Mouse (Mus musculus) myocyte (in vitro differentiated cells): ENCODE measurements around the gene Kpna6.

Experiments used
- E2F4 ChIP-seq: IDR thresholded peaks from one replicate; pipeline ENCODE4 v1.6.1; 2011; ENCODE audit warnings: mild to moderate bottlenecking, control low read depth, moderate library complexity; ENCODE audit not compliant: insufficient read depth
- MAX ChIP-seq: IDR thresholded peaks from one replicate; pipeline ENCODE4 v1.6.1; 2011; ENCODE audit warnings: low read depth, mild to moderate bottlenecking, control low read depth
- MYOD1 ChIP-seq, 3 experiments: IDR thresholded peaks; one replicate each; pipeline ENCODE4 v1.6.1; 2011; ENCODE audit warnings: control low read depth in 2 of 3, low read depth in 2 of 3, mild to moderate bottlenecking in 2 of 3, moderate library complexity in 1 of 3; ENCODE audit not compliant: insufficient read length in 2 of 3, control insufficient read depth in 1 of 3
- MYOG ChIP-seq, 3 experiments: IDR thresholded peaks; one replicate each; pipeline ENCODE4 v1.6.1; 2011; ENCODE audit warnings: control low read depth in 2 of 3, low read depth in 2 of 3, mild to moderate bottlenecking in 2 of 3; ENCODE audit not compliant: insufficient read length in 2 of 3, control insufficient read depth in 1 of 3, insufficient read depth in 1 of 3
- POLR2A ChIP-seq: IDR thresholded peaks from one replicate; pipeline ENCODE4 v1.6.1; 2011; ENCODE audit warnings: low read depth, mild to moderate bottlenecking, control low read depth, moderate library complexity; ENCODE audit not compliant: insufficient read length
- POLR2AphosphoS2 ChIP-seq: IDR thresholded peaks from one replicate; pipeline ENCODE4 v1.6.1; 2011; ENCODE audit warnings: low read depth, control low read depth; ENCODE audit not compliant: insufficient read length
- USF1 ChIP-seq: IDR thresholded peaks from one replicate; pipeline ENCODE4 v1.6.1; 2011; ENCODE audit warnings: low read depth, mild to moderate bottlenecking, control low read depth, moderate library complexity

GRCm38 (mm10) chr4:129622120-129622802 is 50.3 kb downstream of the Kpna6 start:
- TF ChIP-seq MYOD1 (IDR thresholded peaks at IDR 0.05; ENCODE audit: control insufficient read depth in 1 of 3, insufficient read length in 2 of 3, low read depth in 2 of 3), result no peak
- TF ChIP-seq MAX, result no peak
- no peak for TF ChIP-seq USF1
- no peak for TF ChIP-seq POLR2A
- TF ChIP-seq E2F4, result no peak
- TF ChIP-seq POLR2AphosphoS2, result no peak
- TF ChIP-seq MYOG (IDR thresholded peaks at IDR 0.05; ENCODE audit: control insufficient read depth in 1 of 3, insufficient read depth in 1 of 3, insufficient read length in 2 of 3, low read depth in 2 of 3), result no peak
